Mouse (Mus musculus) C2C12 (cell line): ENCODE measurements around the gene Sorcs2.

Experiments used
- CTCF ChIP-seq: IDR thresholded peaks from one replicate; pipeline ENCODE4 v1.5.1; 2011; ENCODE audit not compliant: control insufficient read depth, insufficient read depth, insufficient read length
- FOSL1 ChIP-seq: IDR thresholded peaks from one replicate; pipeline ENCODE4 v1.8.0; 2011; ENCODE audit warnings: mild to moderate bottlenecking, low read length; ENCODE audit not compliant: poor library complexity, insufficient read depth, severe bottlenecking

DNA sequence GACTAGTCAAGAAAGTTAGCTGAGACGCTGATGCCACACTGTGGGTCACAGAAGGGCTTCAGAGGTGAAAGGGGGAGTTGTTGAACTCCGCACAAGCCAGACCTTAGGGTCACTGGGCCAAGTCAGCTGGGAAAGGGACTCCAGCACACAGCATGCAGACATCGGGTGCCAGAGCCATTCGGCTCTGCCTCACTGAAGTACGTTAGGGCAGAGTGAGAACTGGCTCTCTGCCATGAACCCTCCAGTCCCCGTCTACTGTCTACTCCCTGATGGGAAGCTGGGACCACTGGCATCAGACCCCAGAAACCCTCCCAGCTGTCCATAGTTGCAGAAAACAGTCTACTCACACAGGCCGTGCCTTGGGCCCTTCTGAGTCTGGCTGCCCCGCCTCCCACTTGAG lies 316.9 kb downstream of the Sorcs2 start:
- TF ChIP-seq CTCF = no peak
- TF ChIP-seq FOSL1 = no peak
